Mouse (Mus musculus): Measurements from ENCODE around the gene Ano2.

- TF ChIP-seq ELF1 (IDR thresholded peaks at IDR 0.05; ENCODE audit: low read depth, low read length), result no peak
- TF ChIP-seq MEF2A (IDR thresholded peaks at IDR 0.05; ENCODE audit: borderline replicate concordance, low read depth, low read length), result no peak
- no peak for TF ChIP-seq CTCF (conservative IDR thresholded peaks at IDR 0.05 in 1 of 2, IDR thresholded peaks at IDR 0.05 in 1 of 2; ENCODE audit: low read depth in 2 of 2, low read length in 2 of 2)
- no peak for TF ChIP-seq EP300 (IDR thresholded peaks at IDR 0.05; ENCODE audit: low read length)
- no peak for TF ChIP-seq JUND (conservative IDR thresholded peaks at IDR 0.05; ENCODE audit: low read depth, low read length)
- no peak for TF ChIP-seq CHD1 (IDR thresholded peaks at IDR 0.05; ENCODE audit: low read depth, low read length)
- no peak for TF ChIP-seq TCF12 (IDR thresholded peaks at IDR 0.05; ENCODE audit: low read depth, low read length)
- no peak for TF ChIP-seq POLR2A (IDR thresholded peaks at IDR 0.05; ENCODE audit: low read depth, low read length)
- TF ChIP-seq ETS1 (conservative IDR thresholded peaks at IDR 0.05; ENCODE audit: low read depth, low read length), result no peak
- no peak for TF ChIP-seq JUN (IDR thresholded peaks at IDR 0.05; ENCODE audit: insufficient read depth, low read depth, low read length)
- TF ChIP-seq ZNF384 (IDR thresholded peaks at IDR 0.05; ENCODE audit: low read depth, low read length), result no peak
- TF ChIP-seq USF1 (IDR thresholded peaks at IDR 0.05; ENCODE audit: low read depth, low read length), result no peak
These were observed 311.6 kb downstream of the Ano2 start for GRCm38 (mm10) chr6:126001797-126002196.
